Mouse (Mus musculus): Measurements from ENCODE around the gene Xylt1. TPM values are rescaled to one million over a fixed set of nuclear protein-coding genes. Genes with fewer than 3 reads are reported as not detected.

The Xylt1 gene
- polyA plus RNA-seq, 2 experiments from 2014 or later = 2.7 to 3.0 TPM

DNA sequence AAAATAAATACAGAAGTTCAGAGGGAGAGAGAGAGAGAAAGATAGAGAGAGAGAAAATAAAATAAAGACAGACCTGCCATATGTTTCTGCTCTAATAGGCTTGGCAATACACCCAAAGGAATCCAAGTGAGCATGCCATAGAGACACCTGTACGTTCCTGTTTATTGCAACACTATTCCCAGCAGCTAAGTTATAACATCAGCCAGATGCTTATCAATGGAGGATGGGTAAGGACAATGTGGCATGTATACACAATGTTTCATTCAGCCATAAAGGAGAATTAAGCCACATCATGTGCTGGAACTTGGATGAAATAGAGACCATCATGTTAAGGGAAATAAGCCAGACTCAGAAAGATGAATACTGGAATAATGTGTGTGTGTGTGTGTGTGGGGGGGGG is 186.1 kb downstream of the Xylt1 start:
- no peak for ATAC-seq

DNA sequence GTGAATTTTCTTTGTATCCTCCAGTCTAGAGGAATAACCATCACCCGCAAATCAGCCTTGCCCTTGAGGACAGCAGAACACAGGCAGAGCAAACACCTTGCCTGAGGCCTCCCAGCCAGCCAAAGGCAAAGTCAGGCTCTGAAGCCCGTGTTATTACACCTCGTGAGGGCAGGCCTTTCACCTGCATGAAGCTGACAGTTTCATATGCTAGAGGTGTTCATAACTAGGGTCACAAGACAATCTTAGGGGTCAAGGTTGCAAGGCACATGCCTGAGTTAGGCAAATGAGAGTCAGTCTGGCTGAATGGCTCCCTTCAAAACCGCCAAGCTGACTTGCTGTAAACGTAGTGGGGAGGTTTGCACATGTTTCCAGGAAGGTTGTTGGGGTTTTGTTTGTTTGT is 186.5 kb downstream of the Xylt1 start:
- ATAC-seq = no peak

DNA sequence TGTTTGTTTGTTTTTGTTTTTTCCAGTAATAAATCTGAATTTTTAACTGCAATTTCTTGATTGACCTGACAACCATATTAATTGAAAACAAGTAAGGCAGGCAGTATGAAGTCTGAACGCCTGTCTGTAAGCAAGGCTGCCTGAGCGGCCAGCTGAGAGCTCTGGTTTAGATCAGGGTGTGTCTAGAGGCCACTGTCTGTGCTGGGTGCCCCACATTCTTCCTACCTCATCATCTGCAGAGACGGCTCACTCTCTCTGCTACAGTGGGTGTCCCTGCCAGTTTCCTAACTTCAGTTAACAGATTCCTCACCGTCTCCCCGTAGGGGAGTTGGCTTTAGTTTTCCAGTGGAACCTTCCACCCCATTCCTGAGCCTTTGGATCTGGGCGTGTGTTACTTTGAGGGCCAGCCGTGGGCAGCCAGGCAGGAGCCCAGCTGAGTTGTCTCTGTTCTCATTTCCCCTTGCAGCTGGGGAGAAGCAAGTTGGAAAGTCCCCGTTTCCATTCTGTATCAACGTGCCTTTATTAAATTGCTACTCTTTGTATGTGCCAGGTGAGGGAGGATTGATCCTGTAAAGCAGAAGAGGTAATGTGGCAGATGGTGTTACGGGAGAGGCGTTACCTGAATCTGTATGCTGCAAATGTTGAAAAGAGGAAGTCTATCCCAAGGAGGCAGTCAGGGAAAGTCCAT is 187.0 kb downstream of the Xylt1 start:
- ATAC-seq = no peak

DNA sequence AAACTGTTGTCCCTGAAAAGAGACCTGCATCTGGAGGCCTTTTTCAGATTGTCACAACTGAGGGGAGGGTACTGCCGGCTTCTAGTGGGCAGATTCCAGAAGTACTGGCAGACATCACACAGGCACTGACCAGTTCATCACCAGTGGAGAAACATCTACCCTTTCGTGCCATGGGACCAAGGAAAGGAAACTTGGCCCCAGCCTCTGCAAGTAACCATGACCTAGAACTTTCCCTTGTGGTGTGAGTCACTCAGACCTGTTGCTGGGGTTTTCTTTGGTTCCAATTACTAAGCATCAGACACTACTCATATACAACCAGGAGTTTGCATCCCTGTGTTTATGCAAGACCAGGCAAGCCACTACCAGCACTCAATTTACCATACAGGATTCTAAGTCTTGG is 190.4 kb downstream of the Xylt1 start:
- no peak for ATAC-seq

DNA sequence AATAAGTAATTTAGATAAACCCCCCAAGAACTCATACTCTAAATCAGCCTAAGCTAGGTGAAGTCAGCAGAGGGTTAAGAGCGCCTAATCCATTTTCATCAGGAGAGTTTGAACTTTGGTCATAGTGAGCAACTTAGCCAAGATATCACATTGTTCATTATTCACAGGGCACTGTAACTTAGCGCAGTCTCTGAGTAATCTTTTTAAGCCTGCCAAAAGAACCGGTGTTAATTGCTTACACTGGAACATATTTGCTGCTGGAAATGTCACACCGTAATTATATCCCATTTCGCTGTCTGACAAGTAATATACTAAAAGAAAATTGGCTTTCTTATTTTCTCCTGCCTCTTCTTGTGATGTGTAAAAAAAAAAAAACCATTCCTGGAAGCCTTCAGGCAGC is 190.9 kb downstream of the Xylt1 start:
- no peak for ATAC-seq

DNA sequence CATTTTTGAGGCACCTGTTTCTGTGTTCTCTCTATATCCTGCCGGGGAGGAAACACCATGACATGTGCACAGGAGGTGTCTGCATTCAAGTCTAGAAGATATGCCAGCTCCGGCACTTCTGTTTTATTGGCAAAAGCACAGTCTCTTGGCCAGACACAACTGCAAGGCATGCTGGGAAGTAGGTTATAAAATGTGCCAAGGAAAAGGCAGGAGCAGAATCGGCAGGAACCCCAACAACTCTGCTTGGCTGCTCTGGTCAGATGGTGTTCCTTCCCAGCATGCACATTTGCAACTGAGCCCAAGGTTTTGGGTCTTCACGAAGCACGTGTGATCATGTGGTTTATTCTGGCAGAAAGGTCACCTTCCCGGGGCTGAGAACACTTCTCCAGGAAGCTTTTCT is 192.4 kb downstream of the Xylt1 start:
- no peak for ATAC-seq

DNA sequence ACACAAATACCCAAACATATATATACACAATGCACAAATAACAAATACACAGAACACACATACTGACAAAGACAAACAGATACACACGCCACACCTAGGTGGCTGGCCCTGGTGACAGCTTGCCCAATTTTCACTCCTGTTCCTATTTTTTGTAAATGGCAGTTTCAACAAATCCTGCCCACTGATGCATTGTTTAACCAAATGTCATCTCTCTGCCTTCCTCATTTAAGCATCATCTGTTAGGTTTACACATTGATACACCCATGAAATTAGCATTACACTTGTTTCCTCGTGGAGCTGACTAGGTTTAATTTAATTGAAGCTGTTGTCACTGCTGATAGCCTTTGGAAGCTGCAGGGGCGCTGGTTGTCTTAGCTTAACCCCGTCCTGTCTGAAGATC is 194.6 kb downstream of the Xylt1 start:
- ATAC-seq = no peak

DNA sequence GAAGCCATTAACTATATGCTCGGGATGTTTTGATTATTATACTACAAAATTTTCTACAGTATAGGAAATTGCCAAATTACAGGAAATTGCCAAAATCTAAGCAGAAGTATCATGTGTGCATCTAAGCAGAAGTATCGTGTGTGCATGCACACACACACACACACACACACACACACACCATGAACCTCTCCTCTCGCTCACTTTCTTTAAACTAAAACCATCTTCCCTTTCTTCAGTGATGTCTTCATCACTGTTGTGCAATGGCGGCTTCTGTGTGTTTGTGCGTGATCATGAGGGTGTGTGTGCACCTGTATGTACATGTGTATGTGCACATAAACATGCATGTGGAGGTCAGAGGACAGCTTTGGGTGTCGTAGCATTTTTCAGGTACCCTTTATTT is 196.3 kb downstream of the Xylt1 start:
- ATAC-seq = no peak

DNA sequence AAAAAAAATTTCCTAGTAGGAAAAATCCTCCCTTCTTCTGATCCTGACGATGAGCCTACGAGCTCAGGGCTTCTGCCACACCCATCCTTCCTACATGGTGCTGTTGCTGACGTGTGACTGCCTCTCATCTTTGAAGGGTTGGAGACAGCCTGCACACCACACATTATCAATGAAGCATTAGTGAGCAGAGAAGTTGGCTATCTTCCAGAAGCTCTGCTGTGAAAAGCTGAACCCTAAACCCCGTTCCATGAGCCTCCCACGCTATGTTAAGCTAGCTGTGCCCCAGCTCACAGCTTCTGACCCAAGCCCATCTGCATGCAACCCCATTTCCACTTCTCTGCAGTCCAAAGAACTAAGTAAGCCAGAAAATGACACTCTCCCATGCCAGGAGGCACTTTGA is 204.4 kb downstream of the Xylt1 start:
- ATAC-seq = no peak

DNA sequence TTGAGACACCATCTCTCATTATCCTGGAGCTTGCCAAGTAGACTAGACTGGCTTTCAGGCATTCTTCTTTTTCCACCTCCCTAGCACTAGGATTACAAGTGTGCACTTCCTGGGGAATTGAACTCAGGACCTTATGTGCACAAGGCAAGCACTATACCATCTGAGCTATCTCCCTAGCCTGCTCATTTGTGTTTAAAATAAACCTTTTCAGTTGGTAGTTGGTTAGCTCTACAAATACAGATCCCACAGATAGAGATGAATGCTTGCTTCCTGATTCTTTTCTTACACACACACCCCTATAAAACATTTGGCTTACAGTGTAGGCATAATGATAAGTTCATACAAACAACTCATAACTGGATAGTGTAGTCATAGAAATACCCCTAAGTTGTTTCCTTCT is 206.0 kb downstream of the Xylt1 start:
- no peak for ATAC-seq

DNA sequence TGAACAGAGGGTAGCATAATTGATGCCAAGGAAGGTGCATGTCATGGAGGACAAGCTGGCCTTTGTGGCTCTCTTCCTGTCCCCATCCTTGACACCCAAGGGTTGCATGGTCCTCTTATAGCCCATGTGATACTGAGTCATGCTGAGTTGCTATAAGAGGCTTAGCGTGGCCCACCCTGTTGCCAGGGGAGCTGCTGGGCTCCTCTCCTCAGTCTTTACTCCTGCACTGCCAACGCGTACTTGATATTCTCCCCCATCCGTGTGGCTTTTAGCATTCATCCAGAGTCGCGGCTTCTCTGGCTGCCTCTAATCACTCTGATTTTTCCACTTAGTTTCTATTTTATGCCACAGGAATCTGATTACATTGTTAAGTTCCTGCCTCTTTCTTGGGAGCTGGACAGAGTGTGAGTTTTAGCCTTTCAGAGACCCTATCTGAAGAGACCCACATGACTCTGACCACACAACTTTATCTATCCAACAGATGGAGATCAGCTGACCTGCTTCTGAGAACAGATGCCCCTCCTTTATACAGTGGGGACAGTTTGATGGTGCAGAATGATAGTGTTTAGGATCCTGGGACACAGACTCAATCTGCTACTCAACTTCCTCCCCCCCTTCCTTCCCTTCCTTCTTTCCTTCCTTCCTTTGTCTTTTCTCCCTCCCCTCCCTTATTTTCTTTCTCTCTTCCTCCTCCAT is 206.6 kb downstream of the Xylt1 start:
- ATAC-seq = no peak

DNA sequence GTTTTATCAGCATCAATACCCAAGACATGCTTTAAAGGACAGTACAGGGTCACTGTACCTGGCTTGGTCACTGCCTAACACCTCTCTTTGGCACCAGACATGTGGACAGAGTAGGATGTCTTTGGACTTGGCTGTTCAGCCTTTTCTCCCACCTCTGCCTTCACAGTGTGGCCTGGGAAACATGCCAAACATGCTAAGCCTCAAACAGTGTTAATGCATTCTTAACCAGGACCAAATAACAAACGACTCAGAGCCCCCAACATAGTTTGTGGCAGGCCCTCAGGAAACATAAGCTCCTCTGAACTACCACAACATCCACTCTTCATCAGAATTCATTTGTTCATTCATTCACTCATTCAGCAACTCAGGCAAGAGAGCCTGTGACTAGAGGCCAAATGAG is 207.6 kb downstream of the Xylt1 start:
- ATAC-seq = no peak

DNA sequence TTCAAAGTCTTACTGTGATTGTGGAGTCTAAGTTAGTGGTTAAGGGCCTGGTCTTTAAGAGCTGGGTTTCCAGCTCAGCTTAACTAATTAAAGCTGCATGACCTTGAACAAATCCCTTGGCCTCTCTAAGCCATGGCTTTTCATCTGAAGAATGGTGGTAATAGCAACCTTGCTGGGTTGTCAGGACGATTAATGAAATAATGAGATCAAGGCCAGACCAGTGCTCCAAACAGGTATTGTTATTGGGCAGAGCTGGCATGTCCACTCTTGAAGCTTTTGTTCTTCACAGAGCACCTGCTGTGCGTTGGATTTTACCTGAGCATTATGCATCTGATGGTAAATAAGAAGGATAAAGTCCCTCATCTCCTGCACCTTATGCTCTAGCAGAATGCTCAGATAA is 208.6 kb downstream of the Xylt1 start:
- no peak for ATAC-seq

DNA sequence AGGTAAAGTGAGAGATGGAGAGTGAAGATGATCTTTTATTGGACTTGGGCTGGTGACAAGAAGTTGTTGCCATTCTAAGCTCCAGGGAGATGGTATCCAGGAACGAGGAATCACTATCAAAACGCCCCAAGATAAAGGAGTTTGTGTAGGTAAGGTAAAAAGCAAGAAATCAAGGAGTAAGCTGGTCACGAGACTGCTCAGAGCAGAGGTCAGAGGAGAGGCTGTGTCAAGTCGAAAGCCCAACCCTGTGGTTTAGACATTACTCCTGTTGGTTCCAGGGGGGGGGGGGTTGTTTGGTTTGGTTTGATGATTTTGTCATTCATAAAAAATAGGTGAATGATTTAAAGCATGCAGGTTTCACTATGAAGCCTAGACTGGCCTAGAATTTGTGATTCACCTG is 209.0 kb downstream of the Xylt1 start:
- no peak for ATAC-seq

DNA sequence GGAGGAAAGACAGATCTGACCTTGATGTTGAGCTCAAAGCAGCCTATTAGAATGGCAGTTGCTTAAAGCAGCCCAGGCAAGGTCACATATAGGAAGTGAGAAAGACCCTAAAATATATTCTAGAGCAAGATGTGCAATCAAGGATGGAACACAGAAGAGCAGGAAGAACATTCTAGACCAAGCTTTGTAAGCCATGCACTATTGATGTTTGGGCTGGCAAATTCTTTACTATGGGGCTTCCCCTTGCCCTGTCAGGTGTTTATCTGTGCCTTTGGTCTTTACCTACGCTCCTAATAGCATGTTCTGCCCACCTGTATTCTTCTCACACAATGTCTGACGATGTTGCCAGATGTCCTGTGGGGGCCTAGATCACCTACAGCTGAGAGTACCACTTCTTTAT is 213.4 kb downstream of the Xylt1 start:
- ATAC-seq = no peak

DNA sequence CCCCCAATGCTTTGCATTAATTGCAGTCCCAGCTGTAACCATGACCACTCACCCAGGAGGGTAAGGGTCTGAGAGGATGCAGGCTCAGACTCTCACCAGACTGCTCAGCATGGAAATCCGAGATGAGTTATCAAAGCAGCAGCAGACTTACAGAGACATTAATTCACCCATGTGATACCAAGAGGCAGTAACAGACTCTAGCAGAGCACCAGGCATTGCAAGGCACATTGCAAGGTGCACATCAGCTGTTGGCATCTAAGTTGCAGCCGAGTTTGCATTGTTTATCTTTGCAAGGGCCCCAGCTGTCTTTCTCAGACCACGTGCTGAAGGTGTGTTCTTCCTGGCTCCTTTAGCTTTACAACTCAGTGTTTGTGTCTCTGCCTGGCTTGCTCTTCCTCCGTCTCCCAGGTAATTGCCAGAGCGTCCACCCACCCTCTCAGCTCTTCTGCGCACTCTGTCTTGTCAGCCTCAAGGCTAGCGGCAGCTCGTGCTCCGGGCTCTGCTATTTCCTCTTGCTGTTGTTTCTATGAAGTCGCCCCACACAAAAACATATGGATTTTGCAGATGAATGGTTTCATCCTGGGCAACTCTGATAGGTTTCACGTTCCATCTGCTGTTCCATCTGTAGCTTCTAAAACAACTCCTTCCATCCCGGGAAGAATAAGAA is 214.4 kb downstream of the Xylt1 start:
- no peak for ATAC-seq

DNA sequence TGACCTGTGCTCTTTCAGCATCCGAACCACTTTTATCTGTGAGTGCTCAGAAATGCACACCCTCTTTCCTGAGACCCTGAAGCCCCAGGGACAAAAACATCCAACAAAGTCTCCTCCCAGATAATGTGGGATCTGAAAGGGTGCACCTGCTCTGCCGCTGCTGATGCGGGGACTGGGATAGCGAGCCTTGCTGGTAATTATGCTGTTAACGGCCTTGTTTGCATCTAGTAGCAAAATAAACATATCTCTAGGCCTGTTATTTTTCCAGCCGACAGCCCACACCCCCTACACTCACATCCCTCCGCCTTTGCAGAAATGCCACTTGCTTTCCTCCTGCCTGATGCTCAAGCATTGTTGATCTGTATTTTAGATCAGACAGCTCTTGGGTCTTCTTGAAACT is 219.7 kb downstream of the Xylt1 start:
- no peak for ATAC-seq

DNA sequence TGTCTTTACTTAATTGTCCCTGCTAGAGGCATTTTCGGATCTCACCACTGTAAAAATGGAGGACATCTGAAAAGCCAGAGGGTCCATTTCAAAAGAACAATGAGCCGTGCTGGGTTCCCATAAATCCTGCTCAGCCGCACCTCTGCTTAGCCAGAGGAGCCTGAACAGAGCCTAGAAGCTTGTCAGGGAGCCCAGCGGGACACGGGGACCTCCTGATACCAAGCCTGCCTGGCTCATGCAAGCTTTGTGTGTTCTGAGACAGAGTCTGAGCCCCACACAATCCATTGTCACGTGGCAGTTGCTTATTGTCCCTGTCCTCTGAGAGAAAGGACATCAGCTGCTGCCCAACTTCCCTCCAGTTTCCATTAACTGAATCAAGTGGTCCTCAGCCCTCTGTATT is 229.7 kb downstream of the Xylt1 start:
- no peak for ATAC-seq

DNA sequence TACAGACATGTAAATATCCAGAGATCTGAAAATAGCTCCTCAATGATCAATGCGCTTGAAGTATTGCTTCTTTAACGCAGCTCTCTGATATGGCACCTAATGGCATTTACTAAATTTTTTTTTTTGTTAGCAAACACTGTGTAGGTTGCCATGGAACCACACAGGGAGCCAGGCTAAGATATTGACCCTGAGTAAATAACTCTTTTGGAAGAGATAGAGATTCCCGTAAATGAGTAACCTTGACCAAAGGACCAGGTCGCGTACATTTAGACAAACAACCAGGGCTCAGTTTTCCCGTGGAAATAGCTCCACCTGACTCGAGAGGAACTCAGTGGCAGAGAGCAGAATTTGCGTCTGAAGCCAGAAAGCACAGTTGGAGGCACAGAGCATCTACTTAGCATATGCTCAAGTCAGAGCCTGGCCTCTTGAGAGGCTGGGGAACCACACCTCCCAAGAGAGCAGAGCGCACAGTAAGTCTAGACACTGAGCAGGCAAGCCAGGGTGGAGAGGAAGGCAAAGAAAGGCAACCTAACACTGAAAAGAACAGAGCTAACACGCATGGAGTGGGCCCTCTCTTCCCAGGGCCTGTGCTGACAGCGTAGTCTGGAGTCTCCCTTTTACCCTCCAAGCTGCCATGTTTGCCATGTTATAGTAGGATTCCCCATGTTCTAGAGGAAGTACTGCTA is 232.2 kb downstream of the Xylt1 start:
- ATAC-seq = peak; percentile 20

DNA sequence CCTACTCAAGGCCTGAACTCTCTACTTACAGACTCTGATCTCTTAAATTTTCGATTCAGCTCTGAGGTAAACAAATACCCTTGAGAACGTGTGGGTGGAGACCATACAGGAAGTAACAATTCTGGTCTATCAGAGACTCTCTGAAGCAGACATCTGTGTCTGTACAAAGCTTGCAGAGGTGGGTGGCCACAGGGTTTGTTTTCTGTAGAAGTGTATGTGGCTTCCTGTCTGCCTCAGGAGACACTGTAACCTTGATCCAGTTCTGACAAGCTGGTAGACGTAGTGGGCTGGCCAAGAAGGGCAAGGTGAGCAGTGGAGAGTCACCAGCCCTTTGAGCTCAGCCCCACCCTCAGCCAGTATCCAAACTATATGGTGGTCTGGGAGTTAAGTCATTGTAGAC is 233.0 kb downstream of the Xylt1 start:
- ATAC-seq = peak; percentile 95

DNA sequence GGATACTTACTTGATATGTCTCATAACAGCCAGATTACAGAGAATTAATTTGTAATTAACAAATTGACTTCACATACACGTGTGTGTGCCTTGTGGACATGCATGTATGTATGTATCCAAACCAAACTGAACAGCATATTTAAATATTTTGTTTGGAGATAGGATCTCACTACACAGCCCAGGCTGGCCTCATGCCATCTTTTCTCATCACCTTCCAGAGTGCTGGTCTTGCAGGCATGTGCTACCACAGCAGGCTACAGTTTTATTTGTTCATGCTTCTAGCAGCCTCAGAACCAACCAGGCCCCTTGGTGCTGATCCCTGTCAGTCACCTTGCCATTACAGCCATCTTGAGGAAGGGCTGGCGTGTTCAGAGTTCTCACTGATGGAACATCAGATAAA is 233.6 kb downstream of the Xylt1 start:
- no peak for ATAC-seq

DNA sequence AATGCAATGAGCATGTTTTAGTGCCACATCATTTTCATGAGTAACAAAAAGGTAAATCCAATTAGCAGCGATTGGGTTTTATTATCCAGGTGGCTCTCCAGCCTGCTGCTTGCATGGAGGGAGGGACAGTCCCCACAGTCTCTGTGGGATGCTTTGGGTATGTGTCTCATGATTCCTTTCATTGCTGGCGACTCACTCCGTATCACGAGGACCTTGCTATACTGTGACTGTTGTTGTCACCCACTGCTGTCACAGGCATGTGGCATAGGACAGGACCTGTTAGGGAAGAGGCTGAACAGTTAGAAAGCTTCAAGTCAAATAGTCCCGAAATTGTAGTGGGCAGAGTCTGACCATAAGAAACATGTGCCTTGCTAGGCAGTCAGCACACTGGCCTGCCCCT is 234.1 kb downstream of the Xylt1 start:
- no peak for ATAC-seq

DNA sequence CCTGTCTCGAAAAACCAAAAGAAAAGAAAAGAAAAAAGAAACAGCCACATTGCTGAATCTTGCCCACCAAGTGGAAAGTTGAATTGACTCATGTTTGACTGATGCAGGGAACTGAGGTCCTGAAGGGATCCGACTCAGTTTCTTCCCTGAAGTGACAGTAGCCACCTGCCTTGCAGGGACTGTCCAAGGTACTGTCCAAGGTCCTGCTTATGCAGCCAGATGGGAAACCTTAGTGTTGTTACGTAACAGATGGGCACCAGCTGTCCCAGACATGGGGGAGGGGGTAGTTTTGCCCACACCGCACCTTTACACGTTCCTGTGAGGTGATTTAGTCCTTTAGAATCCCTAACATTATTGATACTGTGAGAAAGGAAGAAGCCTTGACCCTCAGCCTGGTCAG is 235.5 kb downstream of the Xylt1 start:
- no peak for ATAC-seq

DNA sequence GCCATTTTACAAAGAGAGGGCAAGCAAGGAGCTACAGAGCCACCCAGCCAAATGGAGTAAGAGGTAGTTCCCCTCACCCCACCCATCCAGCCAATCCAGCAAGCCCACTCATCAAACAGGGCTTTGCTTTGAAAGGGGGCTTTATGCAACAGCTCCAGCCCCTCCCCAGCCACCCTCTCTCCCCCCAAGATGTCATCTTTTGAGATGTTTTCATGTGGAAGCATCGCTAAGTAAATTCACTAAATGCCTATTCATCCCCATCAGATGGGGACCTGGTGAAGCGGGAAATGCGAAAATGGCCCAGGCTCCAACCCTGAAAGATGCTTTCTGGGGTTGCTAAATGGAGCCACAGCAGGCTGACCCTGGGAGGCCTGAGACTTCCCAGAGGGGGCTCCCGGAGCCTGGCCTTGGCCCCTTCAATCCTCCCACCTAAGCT is 238.0 kb downstream of the Xylt1 start:
- ATAC-seq = no peak
